Mouse (Mus musculus) embryonic facial prominence, embryonic 11.5 days (tissue): ENCODE results near the gene Ift81. TPM values are rescaled to one million over a fixed set of nuclear protein-coding genes. Genes with fewer than 3 reads are reported as not detected.
A peak's percentile ranks its signal among the peaks of the same experiment; 100 is the strongest.

Experiments
- ATAC-seq: fragments of 200-750 bp; cut with Nextera tagmentation; replicated peaks from 2 replicates; pipeline ENCODE4 v1.8.0; 2017; ENCODE audit warnings: low read depth; ENCODE audit not compliant: insufficient number of reproducible peaks, low FRiP score, low TSS enrichment
- DNase-seq: peaks from one replicate; pipeline ENCODE4 v3.0.0-alpha.2; 2015; ENCODE audit warnings: low spot score
- H3K27ac ChIP-seq: fragments of 300-500 bp; sonication (generic); replicated peaks from 2 replicates; pipeline ENCODE4 v1.5.1; 2014; ENCODE audit warnings: mild to moderate bottlenecking, low read depth, low read length, control low read depth
- H3K27me3 ChIP-seq: fragments of 300-500 bp; sonication (generic); 2 replicates; pipeline ENCODE4 v1.6.1; 2014; ENCODE audit warnings: mild to moderate bottlenecking, low read length, moderate library complexity, mixed read lengths; ENCODE audit not compliant: control insufficient read depth, insufficient read depth
- H3K36me3 ChIP-seq: fragments of 300-500 bp; sonication (generic); replicated peaks from 2 replicates; pipeline ENCODE4 v1.6.1; 2014; ENCODE audit warnings: low read depth, mild to moderate bottlenecking, low read length, moderate library complexity, mixed read lengths; ENCODE audit not compliant: control insufficient read depth, insufficient read depth
- H3K4me1 ChIP-seq: fragments of 300-500 bp; sonication (generic); 2 replicates; pipeline ENCODE4 v1.6.1; 2014; ENCODE audit warnings: low read length, mixed read lengths; ENCODE audit not compliant: control insufficient read depth, insufficient read depth
- H3K4me2 ChIP-seq: fragments of 300-500 bp; sonication (generic); 2 replicates; pipeline ENCODE4 v1.6.1; 2014; ENCODE audit warnings: low read depth, mild to moderate bottlenecking, control low read depth, low read length, moderate library complexity
- H3K4me3 ChIP-seq: fragments of 300-500 bp; sonication (generic); 2 replicates; pipeline ENCODE4 v1.5.1; 2014; ENCODE audit warnings: low read depth, low read length, control low read depth
- H3K9ac ChIP-seq: fragments of 300-500 bp; sonication (generic); replicated peaks from 2 replicates; pipeline ENCODE4 v1.6.1; 2014; ENCODE audit warnings: mild to moderate bottlenecking, control low read depth, low read length
- H3K9me3 ChIP-seq: fragments of 300-500 bp; sonication (generic); replicated peaks from 2 replicates; pipeline ENCODE4 v1.6.1; 2016; ENCODE audit warnings: mild to moderate bottlenecking, low read length, inconsistent platforms, mixed read lengths; ENCODE audit not compliant: control insufficient read depth
- WGBS: fragments of 180-500 bp; shearing (Covaris S2); extraction: QIAGEN DNeasy Blood & Tissue Kit; methylation state at CpG from one replicate; pipeline ENCODE4 v1.1.7; 2014; 5-methylcytosine and 5-hydroxymethylcytosine counted together
- polyA plus RNA-seq: library from polyadenylated mRNA; unstranded; fragments of >200 nt; fragmentation: Nextera tagmentation; extraction: Ambion mirVana; gene quantifications from 2 replicates; pipeline ENCODE4 v1.2.1, GENCODE M21; 2014

Gene Ift81
- polyA plus RNA-seq, 1 experiment from 2014 or later = 39.6 TPM

DNA sequence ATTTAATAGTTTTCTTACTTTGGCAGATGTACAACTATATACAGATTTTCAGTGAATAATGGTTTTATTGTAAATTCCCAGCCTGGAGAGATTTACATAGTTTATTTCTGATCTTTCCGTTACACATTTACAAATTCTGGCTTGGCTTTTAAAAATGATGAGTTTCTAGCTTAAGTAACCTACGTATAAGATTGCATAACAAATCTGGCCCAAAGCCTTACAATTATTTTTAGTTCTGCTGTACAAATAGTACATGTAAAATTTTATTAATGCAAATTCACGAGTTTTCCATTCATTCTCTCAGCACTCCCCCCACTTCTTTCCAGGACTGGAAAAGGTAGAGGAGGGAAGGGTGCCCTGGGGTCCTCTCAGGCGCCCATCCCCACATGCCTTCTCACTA lies 18.8 kb downstream of the Ift81 start:
- H3K4me1 ChIP-seq = no peaks in the 10 kb centered on the region
- H3K27me3 ChIP-seq = no peaks in the 10 kb centered on the region
- H3K4me3 ChIP-seq = no peak overlapping the region
- no peak overlapping the region for H3K27ac ChIP-seq
- H3K4me2 ChIP-seq = no peak overlapping the region
- 91% methylated on average over 4 of the region's 4 CpGs for WGBS
- H3K36me3 ChIP-seq = peaks cover 2% of the 10 kb centered on the region
- no peak overlapping the region for H3K9ac ChIP-seq
- ATAC-seq = no peak
- no peaks in the 10 kb centered on the region; the same call in 1 of the 2 replicates for H3K9me3 ChIP-seq
- no peak for DNase-seq

DNA sequence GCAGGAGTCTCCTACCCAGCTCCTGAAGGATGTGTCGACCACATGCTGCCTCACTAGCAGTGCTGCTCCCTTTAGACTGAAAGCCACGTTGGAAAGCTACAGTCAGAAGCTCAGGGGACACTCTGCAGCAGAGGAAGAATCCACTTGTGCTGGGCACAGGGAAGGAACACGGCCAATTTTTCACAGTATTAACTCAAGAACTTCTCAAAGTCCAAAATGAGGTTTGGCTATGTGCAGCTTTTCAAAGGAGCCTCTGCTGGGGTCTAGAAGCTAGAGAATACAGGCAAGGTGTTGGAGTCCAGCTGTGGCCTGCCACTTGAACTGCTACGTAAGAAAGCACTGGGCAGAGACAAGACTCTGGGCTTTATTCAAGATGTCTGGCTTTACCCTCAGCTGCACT lies 24.4 kb downstream of the Ift81 start:
- H3K4me3 ChIP-seq = no peak overlapping the region
- no peaks in the 10 kb centered on the region for H3K9me3 ChIP-seq
- no peak for ATAC-seq
- DNase-seq = no peak
- H3K27me3 ChIP-seq = no peaks in the 10 kb centered on the region
- H3K36me3 ChIP-seq = peaks cover 4% of the 10 kb centered on the region
- H3K9ac ChIP-seq = no peak overlapping the region
- H3K4me1 ChIP-seq = no peaks in the 10 kb centered on the region
- no peak overlapping the region for H3K27ac ChIP-seq
- 85% methylated on average over 4 of the region's 4 CpGs for WGBS
- H3K4me2 ChIP-seq = no peak overlapping the region

DNA sequence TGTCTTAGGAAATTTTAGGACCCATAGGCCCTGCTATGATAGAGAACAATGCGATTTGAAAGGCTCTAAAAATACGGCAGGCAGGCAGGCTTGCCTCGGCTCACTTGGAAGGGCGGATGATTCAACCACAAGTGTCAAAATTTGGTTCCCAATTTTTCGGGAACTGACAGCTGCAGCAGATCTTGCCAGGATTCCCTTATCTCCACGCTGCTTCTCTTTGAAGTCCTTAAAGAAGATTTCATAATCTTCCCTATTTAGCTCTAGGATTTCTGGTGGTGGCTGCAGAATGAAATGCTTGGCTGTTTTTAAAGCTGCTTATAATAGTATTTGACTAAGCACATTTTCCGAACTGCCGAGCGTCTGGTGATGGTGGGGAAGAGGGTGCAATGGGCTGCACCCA lies 28.8 kb downstream of the Ift81 start:
- ATAC-seq (no peak), DNase-seq (no peak)
- no peaks in the 10 kb centered on the region for H3K27me3 ChIP-seq
- H3K36me3 ChIP-seq = peaks cover 4% of the 10 kb centered on the region
- no peak overlapping the region for H3K4me3 ChIP-seq
- WGBS = 87% methylated on average over 9 of the region's 9 CpGs
- no peak overlapping the region for H3K9ac ChIP-seq
- H3K4me1 ChIP-seq = no peaks in the 10 kb centered on the region
- H3K4me2 ChIP-seq = no peak overlapping the region
- H3K27ac ChIP-seq = no peak overlapping the region
- no peaks in the 10 kb centered on the region for H3K9me3 ChIP-seq

DNA sequence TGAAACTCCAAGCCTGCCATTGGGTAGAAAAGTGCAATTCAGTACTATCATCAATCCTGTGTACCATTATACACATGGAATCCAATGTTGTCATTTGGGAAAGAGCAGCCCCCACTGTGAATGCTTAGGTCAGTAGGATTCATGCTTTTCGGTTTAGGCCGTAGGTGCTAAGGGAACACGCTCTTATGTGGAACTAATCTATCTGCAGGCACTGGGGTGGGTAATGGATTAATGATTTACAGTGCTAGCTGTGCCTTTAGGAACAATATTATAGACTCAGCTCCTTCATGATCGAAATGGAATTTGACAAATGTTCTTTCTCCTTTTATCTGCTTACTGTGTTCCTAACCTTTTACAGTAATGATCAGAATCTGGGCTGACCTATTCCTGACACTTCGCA lies 30.2 kb downstream of the Ift81 start:
- Histone ChIP-seq H3K4me3 (no peak overlapping the region), H3K9me3 (no peaks in the 10 kb centered on the region), H3K36me3 (peaks cover 7% of the 10 kb centered on the region), H3K27ac (no peak overlapping the region), H3K27me3 (no peaks in the 10 kb centered on the region), H3K4me1 (no peaks in the 10 kb centered on the region), H3K4me2 (no peak overlapping the region), H3K9ac (no peak overlapping the region)
- DNase-seq = no peak
- ATAC-seq = no peak
- WGBS = 90% methylated on average over 5 of the region's 5 CpGs

DNA sequence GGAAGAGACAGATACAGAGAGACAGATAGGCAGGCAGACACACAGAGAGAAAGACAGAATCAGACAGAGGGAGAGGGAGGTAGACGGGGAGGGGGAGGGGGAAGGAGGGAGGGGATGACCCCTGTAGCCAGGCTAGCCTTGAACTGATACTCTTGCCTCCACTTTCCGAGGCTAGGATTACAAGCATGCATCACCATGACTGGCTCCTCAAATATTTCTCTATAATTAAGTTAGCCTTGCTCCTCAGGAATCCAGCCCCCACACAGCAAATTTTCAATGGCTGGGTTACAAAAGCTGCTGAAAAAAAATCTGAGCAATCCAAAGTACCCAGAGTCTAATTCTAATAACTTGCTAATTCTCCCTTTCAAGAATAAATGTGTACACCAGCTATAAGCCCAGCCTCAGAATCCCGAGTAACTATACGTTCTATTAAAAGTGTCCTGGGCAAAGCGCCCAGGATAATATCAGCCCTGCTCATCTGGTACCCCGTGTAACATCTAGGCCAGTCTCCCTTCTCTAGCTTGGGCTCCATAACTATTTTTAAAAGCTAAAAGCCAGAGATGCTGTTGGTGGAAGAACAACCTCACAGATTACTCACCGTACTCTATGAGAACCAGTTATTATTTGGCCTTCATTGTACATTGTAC lies 37.5 kb downstream of the Ift81 start:
- ATAC-seq (no peak), DNase-seq (peak; percentile 31)
- H3K27ac ChIP-seq = no peak overlapping the region
- H3K36me3 ChIP-seq = peaks cover 7% of the 10 kb centered on the region
- no peak overlapping the region for H3K4me3 ChIP-seq
- H3K9me3 ChIP-seq = no peaks in the 10 kb centered on the region
- H3K4me2 ChIP-seq = no peak overlapping the region
- no peak overlapping the region for H3K9ac ChIP-seq
- no peaks in the 10 kb centered on the region for H3K27me3 ChIP-seq
- 61% methylated on average over 7 of the region's 7 CpGs for WGBS
- no peaks in the 10 kb centered on the region for H3K4me1 ChIP-seq

DNA sequence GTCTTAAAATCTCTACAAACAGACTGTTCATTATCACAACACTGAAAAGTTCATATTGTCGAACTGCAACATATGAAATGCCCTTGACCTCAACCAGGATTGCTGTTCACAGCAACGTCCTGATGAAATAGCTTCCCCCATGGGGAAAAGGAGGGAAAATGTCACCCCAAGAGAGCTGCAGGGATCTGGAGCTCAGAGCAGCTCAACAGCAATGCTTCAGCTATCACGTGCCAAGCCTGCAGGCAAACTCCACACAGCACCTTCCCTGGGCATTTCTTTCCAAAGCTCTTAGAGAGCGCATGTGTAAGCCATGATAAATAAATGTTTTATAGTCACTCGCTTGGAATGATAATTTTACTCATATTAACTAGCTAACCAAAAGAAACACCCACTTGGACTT lies 42.3 kb downstream of the Ift81 start:
- Histone ChIP-seq H3K9me3 (no peaks in the 10 kb centered on the region), H3K4me2 (no peak overlapping the region), H3K9ac (no peak overlapping the region), H3K36me3 (no peaks in the 10 kb centered on the region), H3K27me3 (no peaks in the 10 kb centered on the region), H3K4me1 (no peaks in the 10 kb centered on the region), H3K4me3 (no peak overlapping the region), H3K27ac (no peak overlapping the region)
- 83% methylated on average over 5 of the region's 5 CpGs for WGBS
- DNase-seq (no peak), ATAC-seq (no peak)

DNA sequence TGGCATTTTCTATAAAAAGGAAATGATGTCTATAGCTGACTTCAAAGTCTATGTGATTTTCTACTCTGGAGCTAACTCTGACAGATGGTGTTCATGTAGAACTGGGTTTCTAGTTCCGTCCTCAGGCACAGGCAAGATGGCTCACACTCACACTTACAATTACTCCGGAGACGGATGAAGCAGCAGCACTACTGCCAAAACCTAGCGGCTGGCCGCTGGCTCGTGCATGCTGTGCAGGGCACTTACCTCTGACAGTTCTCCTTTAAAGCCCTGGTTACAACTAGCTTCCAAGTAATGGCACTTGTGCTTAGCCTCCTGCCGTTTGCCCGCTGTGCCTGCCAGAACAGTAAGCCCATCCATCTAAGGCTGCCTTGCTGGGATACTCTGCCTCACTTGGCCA lies 47.7 kb downstream of the Ift81 start:
- no peak overlapping the region for H3K4me2 ChIP-seq
- 70% methylated on average over 8 of the region's 8 CpGs for WGBS
- no peaks in the 10 kb centered on the region for H3K4me1 ChIP-seq
- H3K27me3 ChIP-seq = no peaks in the 10 kb centered on the region
- DNase-seq (no peak), ATAC-seq (no peak)
- no peaks in the 10 kb centered on the region for H3K9me3 ChIP-seq
- H3K36me3 ChIP-seq = no peaks in the 10 kb centered on the region
- H3K4me3 ChIP-seq = no peak overlapping the region
- no peak overlapping the region for H3K27ac ChIP-seq
- no peak overlapping the region for H3K9ac ChIP-seq

DNA sequence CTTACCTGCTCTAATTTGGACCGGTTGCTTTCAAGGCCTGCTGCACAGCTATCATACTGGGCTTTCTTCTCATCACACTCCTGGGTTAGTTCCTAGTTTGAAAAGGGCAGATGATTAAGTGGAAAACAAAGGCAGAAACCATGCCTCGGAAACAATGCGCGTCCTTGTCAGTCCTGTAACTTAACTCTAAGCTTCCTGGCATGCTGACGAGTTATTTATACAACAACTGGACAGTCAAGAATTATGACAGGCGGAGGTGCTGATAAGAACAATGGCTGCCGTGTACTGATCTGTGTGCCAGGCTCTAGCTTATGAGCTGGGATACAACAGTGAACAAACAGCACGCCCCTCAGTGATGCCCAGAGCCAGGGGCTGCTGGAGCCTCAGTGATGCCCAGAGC lies 53.7 kb downstream of the Ift81 start:
- H3K27ac ChIP-seq = no peak overlapping the region
- no peak overlapping the region for H3K9ac ChIP-seq
- H3K4me1 ChIP-seq = no peaks in the 10 kb centered on the region
- no peaks in the 10 kb centered on the region; the same call in 1 of the 2 replicates for H3K36me3 ChIP-seq
- no peak for DNase-seq
- no peak for ATAC-seq
- H3K4me2 ChIP-seq = no peak overlapping the region
- no peaks in the 10 kb centered on the region for H3K27me3 ChIP-seq
- no peaks in the 10 kb centered on the region for H3K9me3 ChIP-seq
- WGBS = 84% methylated on average over 8 of the region's 8 CpGs
- no peak overlapping the region for H3K4me3 ChIP-seq
